Mouse (Mus musculus): ENCODE results near the gene Prkcz.
"Not testable (repeated sequence)": the region's sequence is repeated elsewhere in the genome, so short reads cannot be mapped to it uniquely, and the experiment has no call there.

Gene Prkcz

GRCm38 (mm10) chr4:155283001-155283503, 78.1 kb downstream of the Prkcz start:
- DNase-seq (ENCODE audit: low spot score), result peak; percentile 71

GRCm38 (mm10) chr4:155282231-155282630, 78.9 kb downstream of the Prkcz start:
- no peak for DNase-seq (ENCODE audit: low spot score)

DNA sequence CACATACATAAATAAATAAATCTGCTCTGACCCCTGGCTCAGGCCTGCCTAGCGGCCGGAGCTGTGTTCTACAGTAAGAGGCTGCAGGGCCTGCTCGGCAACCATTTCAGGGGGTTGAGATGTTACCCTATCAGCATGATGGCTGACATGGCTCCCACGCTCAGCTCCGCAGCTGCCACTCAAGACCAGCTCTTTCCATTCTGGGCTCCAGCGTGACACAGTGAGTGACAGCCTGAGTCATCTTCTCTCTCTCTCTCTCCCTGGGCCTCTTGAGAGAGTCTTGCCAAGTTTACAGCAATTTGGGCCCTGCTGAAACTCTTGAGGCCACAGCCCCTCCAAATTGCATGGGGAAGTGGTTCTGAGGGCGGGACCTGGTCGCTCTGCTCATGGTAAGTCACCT, 79.5 kb downstream of the Prkcz start:
- no peak for DNase-seq (ENCODE audit: low spot score)

DNA sequence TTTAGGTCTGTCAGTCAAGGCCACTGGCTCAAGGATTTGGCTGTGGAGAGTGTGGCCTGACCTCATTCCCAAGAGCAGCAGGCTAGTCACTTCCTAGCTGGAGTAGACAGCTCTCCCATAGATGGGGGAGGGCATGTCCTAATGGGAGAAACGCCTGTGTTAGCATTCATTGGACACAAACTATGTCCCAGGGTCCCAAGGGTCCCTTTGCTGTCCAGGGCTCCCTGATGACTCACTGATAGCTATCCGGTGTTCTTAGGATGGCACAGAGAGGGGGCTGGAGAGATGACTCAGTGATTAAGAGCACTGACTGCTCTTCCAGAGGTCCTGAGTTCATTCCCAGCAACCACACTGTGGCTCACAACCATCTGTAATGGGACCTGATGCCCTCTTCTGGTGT, 79.9 kb downstream of the Prkcz start:
- no peak for DNase-seq (ENCODE audit: low spot score)

GRCm38 (mm10) chr4:155280768-155281121, 80.4 kb downstream of the Prkcz start:
- no peak for DNase-seq (ENCODE audit: low spot score)

DNA sequence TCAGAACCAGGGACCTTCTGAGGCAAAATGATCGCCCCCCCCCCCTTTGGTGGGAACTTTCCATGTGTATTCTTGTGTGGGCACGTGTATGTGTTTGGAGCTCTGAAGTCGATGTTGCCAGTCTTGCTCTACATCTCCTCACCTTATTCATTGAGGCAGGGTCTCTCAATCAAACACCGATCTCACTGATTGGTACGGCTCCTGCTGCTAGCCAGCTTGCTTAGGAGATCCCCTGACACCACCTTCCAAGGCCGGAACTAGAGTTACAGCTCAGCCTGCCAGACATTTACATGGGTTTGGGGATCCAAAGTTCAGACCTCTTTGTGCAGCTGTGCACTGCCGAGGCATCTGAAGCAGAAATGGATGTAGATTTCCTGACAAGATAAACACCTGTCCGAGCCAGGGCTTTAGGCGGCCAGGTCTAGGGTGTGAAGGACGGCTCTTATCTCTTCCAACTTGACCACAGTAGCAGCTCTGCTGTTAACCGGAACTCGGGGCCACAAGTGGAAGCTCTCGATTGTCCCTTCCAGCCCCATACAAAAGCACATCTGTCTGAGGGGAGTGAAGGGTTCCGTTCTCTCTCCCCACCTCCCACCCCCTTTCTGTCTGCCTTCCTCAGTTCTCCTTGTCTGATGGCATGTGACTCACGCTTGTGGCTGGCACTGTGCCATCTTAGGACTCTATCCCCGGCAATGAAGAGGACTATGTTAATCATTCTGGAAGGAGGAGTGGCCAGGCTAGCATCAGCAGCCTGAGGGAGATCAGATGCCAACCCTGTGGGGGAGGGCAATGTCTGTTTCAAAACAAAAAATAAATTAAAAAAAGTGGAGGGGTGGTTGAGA, 81.0 kb downstream of the Prkcz start:
- DNase-seq (ENCODE audit: low spot score), result no peak

DNA sequence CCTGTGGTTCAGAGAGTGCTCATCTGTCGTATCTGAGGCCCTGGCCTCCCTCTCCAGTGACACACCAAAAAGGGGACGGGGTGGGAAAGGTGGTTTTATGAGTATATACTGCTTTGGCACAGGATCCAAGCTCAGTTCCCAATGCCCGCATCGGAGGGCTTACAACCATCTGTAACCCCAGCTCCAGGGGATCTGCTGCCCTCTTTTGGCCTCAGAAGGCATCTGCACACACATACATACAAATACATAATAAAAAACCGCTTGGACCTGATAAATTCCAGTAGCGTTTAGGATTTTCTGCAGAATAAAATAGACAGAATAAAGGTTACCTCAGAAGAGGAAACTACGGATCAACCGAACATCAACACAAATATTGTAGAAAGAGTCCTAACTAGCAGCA, 82.1 kb downstream of the Prkcz start:
- peak; percentile 48 for DNase-seq (ENCODE audit: low spot score)

GRCm38 (mm10) chr4:155277963-155278362, 83.2 kb downstream of the Prkcz start:
- DNase-seq (ENCODE audit: low spot score), result peak; percentile 60

- no peak for DNase-seq (ENCODE audit: low spot score)
Measured at GRCm38 (mm10) chr4:155274851-155275250, 86.3 kb downstream of the Prkcz start.

DNA sequence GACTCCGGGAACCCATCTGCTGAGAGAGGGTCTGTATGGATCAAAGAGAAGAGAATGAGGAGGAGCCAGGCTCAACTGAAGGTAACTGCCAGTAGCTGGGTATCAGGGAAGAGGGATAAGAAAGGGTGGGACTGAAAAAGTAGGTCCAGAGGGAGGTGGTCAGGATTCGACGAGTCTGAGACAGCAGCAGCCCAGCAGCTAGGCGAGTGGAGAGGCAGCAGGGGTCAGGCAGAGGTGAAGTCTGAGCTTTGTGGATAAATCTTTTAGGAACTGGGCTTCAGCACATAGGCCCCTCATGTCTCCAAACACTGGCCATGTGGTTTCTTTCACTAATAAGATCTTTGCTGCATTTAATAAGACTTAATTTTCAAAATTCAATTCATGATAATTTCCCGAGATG, 86.7 kb downstream of the Prkcz start:
- DNase-seq (ENCODE audit: low spot score), result no peak

GRCm38 (mm10) chr4:155268382-155268781, 92.8 kb downstream of the Prkcz start:
- DNase-seq (ENCODE audit: low spot score), result peak; percentile 77

- DNase-seq (ENCODE audit: low spot score), result peak; percentile 56
Measured at GRCm38 (mm10) chr4:155267639-155268175, 93.5 kb downstream of the Prkcz start.

GRCm38 (mm10) chr4:155267047-155267543, 94.1 kb downstream of the Prkcz start:
- no peak for DNase-seq (ENCODE audit: low spot score)

GRCm38 (mm10) chr4:155264521-155265321, 96.4 kb downstream of the Prkcz start:
- no peak for DNase-seq (ENCODE audit: low spot score)

- DNase-seq (ENCODE audit: low spot score), result no peak
Measured at GRCm38 (mm10) chr4:155252253-155252652, 108.9 kb downstream of the Prkcz start.

DNA sequence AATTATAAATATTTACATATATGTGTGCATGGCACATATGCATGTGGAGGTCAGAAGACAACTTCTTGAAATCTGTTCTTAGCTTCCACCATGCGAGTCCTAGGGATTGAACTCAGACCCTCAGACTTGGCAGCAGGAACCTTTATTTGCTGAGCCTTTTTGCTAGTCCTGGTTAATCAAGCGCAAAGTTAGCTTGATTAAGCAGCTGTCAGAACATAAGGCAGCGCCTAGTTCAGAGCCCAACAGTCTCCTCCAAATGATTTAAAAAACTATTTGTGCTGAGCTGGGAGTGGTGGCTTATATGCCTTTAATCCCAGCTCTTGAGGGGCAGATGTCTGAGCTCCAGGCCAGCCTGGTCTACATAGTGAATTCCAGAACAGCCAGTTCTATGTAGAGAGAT, 110.0 kb downstream of the Prkcz start:
- DNase-seq (ENCODE audit: low spot score), result no peak

GRCm38 (mm10) chr4:155250361-155251117, 110.6 kb downstream of the Prkcz start:
- peak; percentile 31 for DNase-seq (ENCODE audit: low spot score)

- DNase-seq (ENCODE audit: low spot score), result peak; percentile 91
Measured at GRCm38 (mm10) chr4:155249648-155250351, 111.4 kb downstream of the Prkcz start, which contains the start of gene Faap20. Gene Faap20 (plus strand): TSS chr4:155249802.

DNA sequence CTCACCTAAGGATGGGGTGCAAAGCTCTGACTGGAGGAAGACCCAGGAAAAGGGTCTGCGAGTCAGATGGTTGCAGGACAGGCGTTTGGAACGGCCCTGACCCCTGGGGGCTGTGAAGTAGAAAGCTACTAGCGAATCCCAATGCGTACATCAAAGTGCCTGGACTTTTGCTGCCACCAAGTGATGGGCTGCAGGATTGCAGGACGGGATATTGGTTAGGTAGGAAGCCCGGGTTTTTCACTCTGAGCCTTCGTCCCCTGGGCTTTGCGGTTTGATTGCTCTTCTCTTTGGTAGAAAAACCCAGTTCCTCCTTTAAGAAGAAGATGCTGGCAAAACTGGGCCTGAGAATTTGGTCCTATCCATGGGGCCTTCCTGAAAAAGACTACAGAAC, 111.9 kb downstream of the Prkcz start:
- peak; percentile 99 for DNase-seq (ENCODE audit: low spot score)

GRCm38 (mm10) chr4:155248054-155248453, 113.1 kb downstream of the Prkcz start:
- not testable (repeated sequence) for DNase-seq (ENCODE audit: low spot score)

DNA sequence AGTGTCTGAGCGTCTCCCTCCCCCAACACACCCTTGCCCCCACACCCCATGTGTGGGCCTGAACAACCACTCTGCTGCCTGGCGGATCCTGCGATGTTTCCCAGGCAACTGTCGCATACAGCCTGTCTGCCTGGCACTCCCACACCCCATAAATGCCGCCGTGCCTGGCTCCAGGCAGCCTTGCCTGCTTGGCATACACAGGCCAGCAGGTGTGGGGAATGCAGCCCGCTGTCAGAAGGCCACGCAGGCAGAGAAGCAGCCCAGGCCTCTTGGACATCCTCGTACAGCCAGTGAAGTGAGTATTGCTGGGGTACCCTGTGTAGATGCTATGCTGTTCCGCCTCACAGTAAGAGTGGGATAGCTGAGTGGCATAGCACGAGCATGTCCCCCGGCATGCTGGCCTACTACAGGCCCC, 114.5 kb downstream of the Prkcz start:
- no peak for DNase-seq (ENCODE audit: low spot score)
